Mouse (Mus musculus) ES-Bruce4 (cell line): Measurements from ENCODE around the gene Klrb1f.

Experiments used
- CTCF ChIP-seq: IDR thresholded peaks from one replicate; pipeline ENCODE4 v1.8.1; 2011; ENCODE audit warnings: low read depth, low read length
- EP300 ChIP-seq: IDR thresholded peaks from 2 replicates; pipeline ENCODE4 v1.6.1; 2011; ENCODE audit warnings: low read depth, low read length; ENCODE audit not compliant: insufficient read depth
- POLR2A ChIP-seq: IDR thresholded peaks from one replicate; pipeline ENCODE4 v1.8.1; 2011; ENCODE audit warnings: low read length; ENCODE audit not compliant: insufficient read depth

DNA sequence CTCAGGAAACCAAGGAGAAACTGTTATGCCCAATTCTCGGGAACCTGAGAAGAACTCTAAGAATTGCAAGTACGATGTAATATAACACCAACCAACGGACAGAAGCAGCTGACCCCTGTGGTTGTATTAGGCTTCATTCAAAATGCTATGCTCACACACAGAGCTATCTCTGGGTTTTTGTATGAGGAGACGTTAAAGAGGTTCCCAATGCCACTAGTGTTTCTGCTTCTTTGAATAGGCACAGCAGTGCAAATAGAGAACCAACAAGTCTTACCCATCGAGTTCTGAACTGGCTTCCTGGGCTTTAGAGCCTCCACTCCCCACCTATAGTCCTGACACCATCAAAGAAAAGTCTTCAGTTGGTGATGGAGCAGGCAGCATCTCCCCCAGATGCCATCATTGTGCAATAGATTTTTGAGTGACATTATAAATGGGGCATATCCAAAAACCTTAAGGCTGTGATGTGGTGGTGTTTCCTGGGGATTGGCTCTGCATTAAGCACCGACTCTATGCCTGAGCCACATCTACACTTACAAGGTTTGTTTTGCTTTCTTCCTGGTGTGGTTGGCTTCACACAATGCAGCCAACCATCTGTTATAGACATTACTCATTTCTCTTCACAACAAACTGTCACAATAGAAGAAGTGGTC, 15.4 kb upstream of the Klrb1f start:
- no peak for TF ChIP-seq CTCF
- no peak for TF ChIP-seq POLR2A
- TF ChIP-seq EP300: no peak
